Mouse (Mus musculus): ENCODE data around the gene Grhl1. TPM values are rescaled to one million over a fixed set of nuclear protein-coding genes. Genes with fewer than 3 reads are reported as not detected.

Grhl1 gene
- polyA plus RNA-seq, 1 experiment from 2014 or later: 0.60 TPM

DNA sequence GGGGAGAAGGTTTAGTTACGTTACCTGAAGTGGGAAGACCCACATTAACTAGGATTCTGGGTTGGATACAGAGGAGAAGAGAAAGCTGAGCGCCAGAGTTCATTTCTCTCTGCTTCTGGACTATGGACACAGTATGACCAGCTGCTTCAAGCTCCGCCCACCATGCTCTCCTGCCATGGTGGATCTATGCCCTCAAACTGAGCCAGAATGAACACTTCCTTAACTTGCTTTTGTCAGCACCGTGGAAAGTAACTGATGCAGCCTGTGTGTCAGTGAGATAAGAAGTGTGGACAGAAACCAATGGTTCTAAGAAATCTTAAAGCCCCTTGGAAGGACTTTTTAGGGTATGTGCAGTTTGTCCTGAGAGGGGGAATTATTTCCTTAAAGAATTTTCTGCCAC is 86.9 kb downstream of the Grhl1 start:
- no peak for ATAC-seq (ENCODE audit: low FRiP score)
- Histone ChIP-seq H3K4me1 (replicated peaks; ENCODE audit: control insufficient read depth, insufficient read depth, low read length) (no peaks in the 10 kb centered on the region), H3K9ac (ENCODE audit: low read depth, low read length) (no peak overlapping the region), H3K36me3 (ENCODE audit: control insufficient read depth, insufficient read depth, low read length) (peaks cover 5% of the 10 kb centered on the region; the same call in 1 of the 2 replicates), H3K4me2 (replicated peaks; ENCODE audit: low read depth, low read length) (no peak overlapping the region), H3K27me3 (ENCODE audit: control insufficient read depth, insufficient read depth, low read length) (no peaks in the 10 kb centered on the region), H3K4me3 (ENCODE audit: low read depth, low read length) (no peak overlapping the region), H3K27ac (ENCODE audit: low read depth, low read length) (no peak overlapping the region), H3K9me3 (ENCODE audit: control insufficient read depth, low read length) (no peaks in the 10 kb centered on the region)
- 93% methylated on average over 4 of the region's 4 CpGs for WGBS
- DNase-seq (ENCODE audit: low spot score): no peak

DNA sequence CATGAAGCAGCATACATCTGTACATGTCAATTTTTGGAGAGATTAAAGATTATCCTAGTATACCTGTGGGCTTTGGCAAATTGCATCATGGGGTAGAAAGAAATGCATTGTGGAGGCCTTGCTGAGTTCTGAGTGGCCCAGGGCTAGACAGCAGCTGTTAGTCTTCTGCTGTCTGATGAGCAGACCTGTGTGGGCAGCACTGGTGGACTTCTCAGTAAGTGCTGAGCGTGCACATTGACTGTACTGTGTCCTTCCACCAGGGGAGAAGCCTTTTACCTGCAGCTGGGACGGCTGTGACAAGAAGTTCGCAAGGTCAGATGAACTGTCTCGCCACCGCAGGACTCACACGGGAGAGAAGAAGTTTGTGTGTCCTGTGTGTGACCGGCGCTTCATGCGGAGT is 87.8 kb downstream of the Grhl1 start:
- Histone ChIP-seq H3K9ac (ENCODE audit: low read depth, low read length) (no peak overlapping the region), H3K36me3 (ENCODE audit: control insufficient read depth, insufficient read depth, low read length) (peaks cover 2% of the 10 kb centered on the region; the same call in 1 of the 2 replicates), H3K4me2 (replicated peaks; ENCODE audit: low read depth, low read length) (no peak overlapping the region), H3K4me1 (replicated peaks; ENCODE audit: control insufficient read depth, insufficient read depth, low read length) (no peaks in the 10 kb centered on the region), H3K27me3 (ENCODE audit: control insufficient read depth, insufficient read depth, low read length) (no peaks in the 10 kb centered on the region), H3K4me3 (ENCODE audit: low read depth, low read length) (no peak overlapping the region), H3K9me3 (ENCODE audit: control insufficient read depth, low read length) (no peaks in the 10 kb centered on the region), H3K27ac (ENCODE audit: low read depth, low read length) (no peak overlapping the region)
- WGBS: 91% methylated on average over 9 of the region's 9 CpGs
- ATAC-seq (ENCODE audit: low FRiP score): no peak
- DNase-seq (ENCODE audit: low spot score): no peak

DNA sequence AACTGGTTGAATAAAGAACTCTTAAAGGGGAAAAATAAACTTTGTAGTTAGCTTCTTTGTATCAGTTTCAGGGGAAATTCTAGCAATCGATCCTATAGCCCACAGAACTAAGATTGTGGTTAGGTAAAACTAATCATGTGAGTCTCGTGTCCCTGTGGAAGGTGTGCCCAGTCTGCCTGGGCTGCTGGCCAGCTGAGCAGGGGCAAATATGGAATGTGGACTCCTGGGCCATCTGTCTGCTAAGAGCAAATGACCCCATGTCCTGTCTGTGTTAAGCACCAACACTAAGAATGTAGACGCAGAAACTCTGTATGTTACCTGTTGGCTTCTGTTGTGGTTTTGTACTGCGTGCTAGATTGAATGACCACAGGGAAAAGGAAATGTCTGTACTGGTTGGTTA is 89.0 kb downstream of the Grhl1 start:
- Histone ChIP-seq H3K36me3 (ENCODE audit: control insufficient read depth, insufficient read depth, low read length) (no peaks in the 10 kb centered on the region), H3K4me3 (ENCODE audit: low read depth, low read length) (no peak overlapping the region), H3K4me2 (replicated peaks; ENCODE audit: low read depth, low read length) (no peak overlapping the region), H3K4me1 (replicated peaks; ENCODE audit: control insufficient read depth, insufficient read depth, low read length) (no peaks in the 10 kb centered on the region), H3K27ac (ENCODE audit: low read depth, low read length) (no peak overlapping the region), H3K27me3 (ENCODE audit: control insufficient read depth, insufficient read depth, low read length) (no peaks in the 10 kb centered on the region), H3K9me3 (ENCODE audit: control insufficient read depth, low read length) (no peaks in the 10 kb centered on the region), H3K9ac (ENCODE audit: low read depth, low read length) (no peak overlapping the region)
- WGBS: 87% methylated on average over 4 of the region's 4 CpGs
- ATAC-seq (ENCODE audit: low FRiP score): no peak
- no peak for DNase-seq (ENCODE audit: low spot score)

DNA sequence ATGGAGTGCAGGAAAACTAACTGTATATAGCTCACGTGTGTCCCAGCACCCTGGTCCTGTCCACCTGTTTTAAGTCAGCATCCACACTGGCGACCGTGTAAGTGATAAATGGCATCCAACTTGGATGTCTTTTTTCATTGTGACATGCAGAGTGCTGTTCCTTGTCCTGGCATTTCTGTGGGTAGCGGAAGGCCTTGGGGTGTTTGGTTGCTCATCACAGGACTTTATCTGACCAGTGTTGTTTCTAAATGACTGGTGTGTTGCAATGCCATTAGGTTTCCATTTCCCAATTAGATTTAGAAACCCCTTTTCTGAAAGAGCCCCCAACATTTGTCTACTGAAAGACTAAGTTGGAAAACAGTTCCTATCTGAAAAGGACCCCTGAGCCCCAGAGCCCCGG is 90.0 kb downstream of the Grhl1 start:
- 94% methylated on average over 5 of the region's 5 CpGs for WGBS
- H3K4me1 ChIP-seq (replicated peaks; ENCODE audit: control insufficient read depth, insufficient read depth, low read length): no peaks in the 10 kb centered on the region
- DNase-seq (ENCODE audit: low spot score): no peak
- no peaks in the 10 kb centered on the region for H3K27me3 ChIP-seq (ENCODE audit: control insufficient read depth, insufficient read depth, low read length)
- H3K4me3 ChIP-seq (ENCODE audit: low read depth, low read length): no peak overlapping the region
- H3K27ac ChIP-seq (ENCODE audit: low read depth, low read length): no peak overlapping the region
- no peak overlapping the region for H3K4me2 ChIP-seq (replicated peaks; ENCODE audit: low read depth, low read length)
- no peak for ATAC-seq (ENCODE audit: low FRiP score)
- no peaks in the 10 kb centered on the region for H3K36me3 ChIP-seq (ENCODE audit: control insufficient read depth, insufficient read depth, low read length)
- no peaks in the 10 kb centered on the region for H3K9me3 ChIP-seq (ENCODE audit: control insufficient read depth, low read length)
- H3K9ac ChIP-seq (ENCODE audit: low read depth, low read length): no peak overlapping the region

Other genes with a start within 250 kb of the Grhl1 start
- gene Taf1b, start 73.9 kb upstream of the Grhl1 start, polyA plus RNA-seq (2014; fragmentation: Nextera tagmentation; extraction: Ambion mirVana): 30.0 and 36.5 TPM in 2 replicates
- gene Klf11, start 79.0 kb downstream of the Grhl1 start, polyA plus RNA-seq (2014; fragmentation: Nextera tagmentation; extraction: Ambion mirVana): 12.5 and 14.3 TPM in 2 replicates
- gene Cys1, start 109.5 kb downstream of the Grhl1 start, polyA plus RNA-seq (2014; fragmentation: Nextera tagmentation; extraction: Ambion mirVana): 0.88 and 1.2 TPM in 2 replicates
- 335 and 391 TPM in 2 replicates for gene Rrm2, start 136.0 kb downstream of the Grhl1 start, polyA plus RNA-seq (2014; fragmentation: Nextera tagmentation; extraction: Ambion mirVana)

Data from hindbrain, embryonic 11.5 days (tissue).